9 mouse cellular contexts compared by ENCODE assay signal in the genomic region with DNA sequence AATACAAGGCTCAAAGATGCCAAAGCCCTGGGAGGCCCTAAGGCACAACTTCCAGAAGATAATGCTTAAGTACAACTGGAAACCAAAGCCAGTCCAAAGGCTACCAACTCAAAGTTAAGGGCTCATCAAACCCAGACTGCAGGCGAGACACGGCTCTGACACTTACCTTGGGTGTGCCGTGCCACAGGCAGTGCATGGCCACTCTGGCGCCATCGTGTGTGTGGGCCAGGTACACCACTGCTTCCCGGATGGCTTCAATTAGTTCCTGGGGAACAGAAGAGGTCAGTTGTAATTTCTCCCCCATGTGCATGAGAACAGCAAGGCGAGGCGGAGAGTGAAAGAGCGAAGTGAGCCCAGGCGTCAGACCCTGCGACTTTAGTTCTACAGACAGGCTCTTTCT. TPM values are rescaled to one million over a fixed set of nuclear protein-coding genes. Genes with fewer than 3 reads are reported as not detected.
DNase-seq lines count a peak whose midpoint lies in the region; ATAC-seq and TF ChIP-seq lines count a peak whose summit lies in the region.
"Had no signal": no experiment of that assay in that cellular context is flagged by ENCODE, and none has a peak within 500 bp of the region (broad histone marks: within the 10 kb centered on the region; RNA-seq: fewer than 3 reads in every experiment).

No protein-coding gene starts in this region.

- H3K27ac ChIP-seq in liver, embryonic 11.5 days (ENCODE audit: low read depth, low read length), result no peak overlapping the region
- no peak overlapping the region for H3K27ac ChIP-seq in embryonic facial prominence, embryonic 11.5 days (replicated peaks; ENCODE audit: low read depth, low read length)
- no peak overlapping the region for H3K27ac ChIP-seq in lung, embryonic 14.5 days (ENCODE audit: low read depth)
- H3K27ac ChIP-seq: embryonic facial prominence, embryonic 12.5 days had no signal

- no peak overlapping the region for H3K4me2 ChIP-seq in liver, embryonic 11.5 days
- no peak overlapping the region for H3K4me2 ChIP-seq in embryonic facial prominence, embryonic 11.5 days (ENCODE audit: low read depth, low read length)
- H3K4me2 ChIP-seq in lung, embryonic 14.5 days, result no peak overlapping the region
- H3K4me2 ChIP-seq: embryonic facial prominence, embryonic 12.5 days had no signal

- 76% methylated on average over 11 of the region's 11 CpGs for WGBS in liver, embryonic 11.5 days
- 54% methylated on average over 11 of the region's 11 CpGs for WGBS in embryonic facial prominence, embryonic 11.5 days
- 67% methylated on average over 11 of the region's 11 CpGs for WGBS in lung, embryonic 14.5 days

- no peak for ATAC-seq in liver, embryonic 11.5 days (replicated peaks; ENCODE audit: low FRiP score)
- ATAC-seq in embryonic facial prominence, embryonic 11.5 days (replicated peaks; ENCODE audit: insufficient number of reproducible peaks, low FRiP score, low TSS enrichment, low read depth), result no peak
- ATAC-seq in lung, embryonic 14.5 days (ENCODE audit: insufficient read depth), result no peak; the same call in 1 of the 2 replicates

- H3K36me3 ChIP-seq in liver, embryonic 11.5 days (ENCODE audit: control insufficient read depth, insufficient read depth, low read length), result peaks cover 43% of the 10 kb centered on the region
- no peaks in the 10 kb centered on the region; the same call in 1 of the 2 replicates for H3K36me3 ChIP-seq in embryonic facial prominence, embryonic 11.5 days (replicated peaks; ENCODE audit: control insufficient read depth, insufficient read depth, low read depth, low read length)
- peaks cover 85% of the 10 kb centered on the region for H3K36me3 ChIP-seq in lung, embryonic 14.5 days (ENCODE audit: insufficient read depth)

- H3K9ac ChIP-seq in liver, embryonic 11.5 days (ENCODE audit: low read depth, low read length), result no peak overlapping the region
- H3K9ac ChIP-seq in embryonic facial prominence, embryonic 11.5 days (replicated peaks; ENCODE audit: low read length), result no peak overlapping the region
- no peak overlapping the region for H3K9ac ChIP-seq in lung, embryonic 14.5 days
- H3K9ac ChIP-seq: embryonic facial prominence, embryonic 12.5 days had no signal

- peak; percentile 39 for DNase-seq in liver
- no peak for DNase-seq in liver, embryonic 11.5 days (ENCODE audit: low spot score)
- peak; percentile 66 for DNase-seq in adrenal gland, adult 2 months
- peak; percentile 80 for DNase-seq in embryonic facial prominence, embryonic 11.5 days (ENCODE audit: low spot score)
- peak; percentile 26 for DNase-seq in induced T-regulatory cell, adult 2 months (ENCODE audit: low read depth)
- DNase-seq in lung, embryonic 14.5 days, result peak; percentile 63
- DNase-seq in right cerebral cortex, adult 18-20 months, result peak; percentile 31
- DNase-seq in yolk sac, embryonic 10.5 days (ENCODE audit: low spot score), result no peak

- H3K9me3 ChIP-seq in liver, embryonic 11.5 days (ENCODE audit: control insufficient read depth, low read length), result no peaks in the 10 kb centered on the region
- H3K9me3 ChIP-seq in embryonic facial prominence, embryonic 11.5 days (replicated peaks; ENCODE audit: control insufficient read depth, low read length), result no peaks in the 10 kb centered on the region
- H3K9me3 ChIP-seq in lung, embryonic 14.5 days (ENCODE audit: low read depth, low read length), result no peaks in the 10 kb centered on the region
- H3K9me3 ChIP-seq: embryonic facial prominence, embryonic 12.5 days had no signal

- peak; percentile 76 for TF ChIP-seq CTCF in lung, embryonic 14.5 days (IDR thresholded peaks at IDR 0.05; ENCODE audit: low read depth)

- H3K4me3 ChIP-seq in liver, embryonic 11.5 days (ENCODE audit: low read depth, low read length), result no peak overlapping the region
- H3K4me3 ChIP-seq in embryonic facial prominence, embryonic 11.5 days (ENCODE audit: low read depth, low read length), result no peak overlapping the region
- H3K4me3 ChIP-seq in lung, embryonic 14.5 days (ENCODE audit: low read depth, low read length), result no peak overlapping the region
- H3K4me3 ChIP-seq: embryonic facial prominence, embryonic 12.5 days had no signal

- H3K27me3 ChIP-seq in liver, embryonic 11.5 days (replicated peaks; ENCODE audit: control insufficient read depth, insufficient read depth, low read length), result no peaks in the 10 kb centered on the region
- H3K27me3 ChIP-seq in embryonic facial prominence, embryonic 11.5 days (ENCODE audit: control insufficient read depth, insufficient read depth, low read length), result no peaks in the 10 kb centered on the region
- no peaks in the 10 kb centered on the region for H3K27me3 ChIP-seq in lung, embryonic 14.5 days (ENCODE audit: insufficient read depth, low read length)
- H3K27me3 ChIP-seq: embryonic facial prominence, embryonic 12.5 days had no signal

- H3K4me1 ChIP-seq in liver, embryonic 11.5 days (replicated peaks; ENCODE audit: control insufficient read depth, insufficient read depth, low read length), result no peaks in the 10 kb centered on the region
- no peaks in the 10 kb centered on the region for H3K4me1 ChIP-seq in embryonic facial prominence, embryonic 11.5 days (ENCODE audit: control insufficient read depth, insufficient read depth, low read length)
- H3K4me1 ChIP-seq in lung, embryonic 14.5 days (ENCODE audit: insufficient read depth), result no peaks in the 10 kb centered on the region
- H3K4me1 ChIP-seq: embryonic facial prominence, embryonic 12.5 days had no signal

RNA-seq across cellular contexts. Expression of gene Pum3, which starts 13.1 kb away (rescaled TPM):
- polyA plus RNA-seq in liver, embryonic 11.5 days (2014; fragmentation: Nextera tagmentation; extraction: Ambion mirVana), result 118 TPM in 2 replicates
- total RNA-seq in adrenal gland, adult 2 months (2021), result 100 to 1,000 TPM in 1 of 2 experiments, 10 to 100 TPM in 1; 95.6 to 105 TPM
- polyA plus RNA-seq in adrenal gland, adult 2 months (2012; rRNA removed), result 10.7 and 10.9 TPM in 2 replicates
- 94.8 and 110 TPM in 2 replicates for polyA plus RNA-seq in embryonic facial prominence, embryonic 11.5 days (2014; fragmentation: Nextera tagmentation; extraction: Ambion mirVana)
- polyA plus RNA-seq in lung, embryonic 14.5 days (2014; fragmentation: Nextera tagmentation; extraction: Ambion mirVana), result 83.2 and 87.0 TPM in 2 replicates

Comparison
In these comparisons a context has a peak if more than half of its experiments do, and no peak if none do; other contexts are left out.
1. DNase-seq: peak in liver (single experiment), adrenal gland, adult 2 months (single experiment), embryonic facial prominence, embryonic 11.5 days (single experiment), induced T-regulatory cell, adult 2 months (single experiment), lung, embryonic 14.5 days (single experiment) and right cerebral cortex, adult 18-20 months (single experiment); none in liver, embryonic 11.5 days (single experiment) and yolk sac, embryonic 10.5 days (single experiment).